Mouse (Mus musculus) thymus, adult 2 months (tissue): ENCODE measurements around the gene Anapc5. TPM values are rescaled to one million over a fixed set of nuclear protein-coding genes. Genes with fewer than 3 reads are reported as not detected.
A peak's percentile ranks its signal among the peaks of the same experiment; 100 is the strongest.

Experiments used
- DNase-seq: peaks from one replicate; pipeline ENCODE4 v3.0.0; 2021
- H3K27ac ChIP-seq: fragments of 200-500 bp; 2 replicates; pipeline ENCODE4 v1.5.1; 2012; ENCODE audit warnings: low read length, control low read depth; ENCODE audit not compliant: control insufficient read depth, insufficient read depth
- H3K27me3 ChIP-seq: fragments of 200-500 bp; 2 replicates; pipeline ENCODE4 v1.6.1; 2012; ENCODE audit warnings: mild to moderate bottlenecking, low read length, moderate library complexity, mixed read lengths; ENCODE audit not compliant: control insufficient read depth, insufficient read depth
- H3K36me3 ChIP-seq: fragments of 200-500 bp; 2 replicates; pipeline ENCODE4 v1.6.1; 2012; ENCODE audit warnings: mild to moderate bottlenecking, low read length, moderate library complexity; ENCODE audit not compliant: control insufficient read depth, insufficient read depth
- H3K4me1 ChIP-seq: fragments of 200-500 bp; replicated peaks from 2 replicates; pipeline ENCODE4 v1.6.1; 2012; ENCODE audit warnings: low read length; ENCODE audit not compliant: control insufficient read depth, insufficient read depth
- H3K4me3 ChIP-seq: fragments of 200-500 bp; 2 replicates; pipeline ENCODE4 v1.5.1; 2012; ENCODE audit warnings: mild to moderate bottlenecking, low read length, control low read depth, moderate library complexity; ENCODE audit not compliant: control insufficient read depth, insufficient read depth
- CTCF ChIP-seq: fragments of 200-500 bp; IDR thresholded peaks from 2 replicates; pipeline ENCODE4 v1.5.1; 2012; ENCODE audit warnings: mild to moderate bottlenecking, control low read depth, low read length, moderate library complexity, borderline replicate concordance; ENCODE audit not compliant: control insufficient read depth, poor library complexity, insufficient read depth; ENCODE audit errors: extremely low read depth
- POLR2A ChIP-seq: fragments of 200-500 bp; IDR thresholded peaks from 2 replicates; pipeline ENCODE4 v1.6.1; 2012; ENCODE audit warnings: mild to moderate bottlenecking, low read length, control low read depth, moderate library complexity; ENCODE audit not compliant: control insufficient read depth, poor library complexity, insufficient read depth; ENCODE audit errors: extremely low read depth
- WGBS: fragments of 180-500 bp; shearing (Covaris S2); methylation state at CpG from one replicate; pipeline ENCODE4 v1.1.7; 2018; 5-methylcytosine and 5-hydroxymethylcytosine counted together
- polyA plus RNA-seq: library from polyadenylated mRNA; depleted of rRNA; stranded (reverse); fragments of >200 nt; gene quantifications from 2 replicates; pipeline ENCODE4 v1.2.3, GENCODE M21; 2012

Gene Anapc5
- polyA plus RNA-seq, 1 experiment: 489 TPM

DNA sequence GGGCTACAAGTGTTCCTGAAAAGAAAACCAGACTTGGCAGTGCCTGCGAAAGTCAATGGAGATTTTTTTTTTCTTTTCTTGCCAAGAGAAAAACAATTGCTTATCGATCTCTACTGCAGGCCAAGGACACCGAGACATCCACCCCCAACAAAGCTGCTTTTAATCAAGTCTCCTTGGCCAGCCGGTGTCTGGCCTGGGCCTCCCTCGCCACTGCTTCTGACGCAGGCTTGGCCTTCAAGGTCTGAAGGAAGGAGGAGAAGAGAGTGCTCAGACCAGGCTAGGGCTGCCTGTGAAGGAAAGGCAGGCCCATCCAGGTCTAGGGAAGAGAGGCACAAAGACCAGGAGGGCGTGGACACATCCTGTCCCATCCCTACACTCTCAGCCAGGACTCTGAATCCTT, 50.8 kb downstream of the Anapc5 start:
- 72% methylated on average over 7 of the region's 7 CpGs for WGBS
- DNase-seq: no peak
- Histone ChIP-seq H3K4me1 (peaks cover 22% of the 10 kb centered on the region), H3K27ac (no peak overlapping the region), H3K27me3 (no peaks in the 10 kb centered on the region), H3K36me3 (no peaks in the 10 kb centered on the region), H3K4me3 (no peak overlapping the region)
- no peak for TF ChIP-seq POLR2A
- TF ChIP-seq CTCF: no peak

DNA sequence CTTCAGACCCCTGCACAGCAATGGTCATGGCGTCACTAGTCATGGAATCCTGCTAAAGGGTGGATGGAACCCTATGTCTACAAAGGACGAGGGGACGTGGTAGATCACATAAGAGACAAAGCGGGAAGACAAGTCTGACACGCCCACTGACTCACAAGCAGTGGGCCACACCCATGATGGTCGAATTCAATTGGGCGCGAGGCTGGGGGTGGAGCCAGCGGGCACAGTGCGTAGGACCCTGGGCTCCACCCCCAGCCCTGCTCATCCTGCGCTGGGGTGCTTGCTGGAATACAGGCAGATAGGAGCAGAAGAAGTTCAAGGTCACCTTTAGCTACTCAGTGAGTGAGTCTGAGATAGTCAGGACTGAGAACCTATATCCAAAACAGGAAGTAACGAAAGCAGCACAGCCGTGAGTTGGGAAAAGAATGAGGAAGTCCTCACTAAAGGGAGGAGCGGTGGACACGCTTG, 52.0 kb downstream of the Anapc5 start:
- WGBS: 88% methylated on average over 15 of the region's 15 CpGs
- DNase-seq: no peak
- Histone ChIP-seq H3K36me3 (no peaks in the 10 kb centered on the region), H3K4me3 (no peak overlapping the region), H3K27me3 (no peaks in the 10 kb centered on the region), H3K4me1 (peaks cover 20% of the 10 kb centered on the region), H3K27ac (no peak overlapping the region)
- no peak for TF ChIP-seq POLR2A
- TF ChIP-seq CTCF: no peak

DNA sequence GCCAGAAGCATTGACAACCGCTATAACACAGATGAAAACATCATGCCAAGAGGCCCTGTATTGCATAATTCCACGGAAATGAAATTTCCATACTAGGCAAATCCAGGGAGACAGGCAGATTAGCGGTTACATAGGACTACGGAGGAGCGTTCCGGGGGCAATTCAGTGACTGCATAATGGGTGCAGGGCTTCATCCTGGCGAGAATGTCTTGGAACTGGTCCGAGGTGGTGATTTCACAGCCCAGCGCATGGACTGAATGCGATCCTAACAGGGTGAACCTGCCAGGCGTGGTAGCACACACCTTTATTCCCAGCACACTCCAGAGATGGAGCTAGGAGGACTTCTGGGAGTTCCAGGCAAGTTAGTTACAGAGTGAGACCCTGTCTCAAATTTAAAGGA, 53.9 kb downstream of the Anapc5 start:
- no peak for DNase-seq
- Histone ChIP-seq H3K27ac (no peak overlapping the region), H3K4me3 (no peak overlapping the region), H3K36me3 (no peaks in the 10 kb centered on the region), H3K27me3 (no peaks in the 10 kb centered on the region), H3K4me1 (peaks cover 25% of the 10 kb centered on the region)
- TF ChIP-seq CTCF (no peak), POLR2A (no peak)
- 93% methylated on average over 11 of the region's 11 CpGs for WGBS

DNA sequence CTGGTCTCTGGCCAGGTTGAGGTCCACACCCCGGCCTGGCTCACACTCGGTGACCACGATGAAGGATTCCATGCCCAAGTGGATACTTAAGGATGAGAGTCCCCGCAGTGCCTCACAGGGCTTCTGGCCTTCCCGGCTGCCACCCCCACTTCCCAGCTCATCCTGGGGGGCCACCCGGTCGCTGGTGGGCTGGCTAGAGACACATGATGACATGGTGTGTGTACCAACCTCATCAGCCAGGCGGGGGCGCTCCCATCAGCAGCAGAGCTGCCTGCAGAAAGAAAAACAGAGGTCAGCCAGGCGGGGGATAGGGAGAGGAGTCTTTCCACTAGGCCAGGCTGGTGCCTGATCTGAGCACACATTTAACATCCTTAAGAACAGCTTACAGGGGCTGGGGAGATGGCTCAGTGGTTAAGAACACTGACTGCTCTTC, 57.1 kb downstream of the Anapc5 start:
- Histone ChIP-seq H3K4me3 (no peak overlapping the region), H3K27me3 (no peaks in the 10 kb centered on the region), H3K4me1 (0 out of 2 replicates have a peak, but pooled peaks cover 8% of the 10 kb centered on the region), H3K27ac (no peak overlapping the region), H3K36me3 (no peaks in the 10 kb centered on the region)
- TF ChIP-seq POLR2A: no peak
- 0 out of 2 replicates have a peak, but pooled peaks have one; percentile 17 for TF ChIP-seq CTCF
- whole genome bisulfite sequencing: 88% methylated on average over 10 of the region's 10 CpGs
- no peak for DNase-seq

DNA sequence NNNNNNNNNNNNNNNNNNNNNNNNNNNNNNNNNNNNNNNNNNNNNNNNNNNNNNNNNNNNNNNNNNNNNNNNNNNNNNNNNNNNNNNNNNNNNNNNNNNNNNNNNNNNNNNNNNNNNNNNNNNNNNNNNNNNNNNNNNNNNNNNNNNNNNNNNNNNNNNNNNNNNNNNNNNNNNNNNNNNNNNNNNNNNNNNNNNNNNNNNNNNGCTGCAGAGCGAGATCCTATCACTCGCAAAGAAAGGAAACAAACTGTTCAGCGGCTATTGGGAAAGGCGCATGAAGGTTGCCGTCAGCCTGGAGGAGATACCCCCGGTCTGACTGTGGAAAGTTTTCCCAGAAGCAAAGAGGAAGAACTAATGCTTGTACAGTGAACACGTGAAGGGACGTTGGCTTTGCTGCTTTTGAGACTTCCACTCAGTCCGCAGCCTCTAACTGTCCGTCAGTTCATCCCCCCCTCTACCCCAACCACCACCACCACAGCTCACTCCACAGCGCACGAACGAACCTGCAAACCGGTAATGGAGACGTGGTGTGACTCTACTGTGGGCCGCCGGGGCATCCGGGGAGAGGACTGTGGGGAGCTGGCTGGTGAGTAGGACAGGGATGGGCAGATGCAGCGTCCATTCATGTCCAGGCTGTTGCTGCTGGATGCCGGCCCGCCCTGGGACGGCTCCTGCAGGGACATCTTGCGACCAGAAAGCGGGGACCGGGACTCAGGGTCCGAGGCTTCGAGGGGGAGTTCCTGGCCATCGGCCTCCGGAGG, 57.7 kb downstream of the Anapc5 start:
- 85% methylated on average over 29 of the region's 29 CpGs for WGBS
- DNase-seq: no peak

DNA sequence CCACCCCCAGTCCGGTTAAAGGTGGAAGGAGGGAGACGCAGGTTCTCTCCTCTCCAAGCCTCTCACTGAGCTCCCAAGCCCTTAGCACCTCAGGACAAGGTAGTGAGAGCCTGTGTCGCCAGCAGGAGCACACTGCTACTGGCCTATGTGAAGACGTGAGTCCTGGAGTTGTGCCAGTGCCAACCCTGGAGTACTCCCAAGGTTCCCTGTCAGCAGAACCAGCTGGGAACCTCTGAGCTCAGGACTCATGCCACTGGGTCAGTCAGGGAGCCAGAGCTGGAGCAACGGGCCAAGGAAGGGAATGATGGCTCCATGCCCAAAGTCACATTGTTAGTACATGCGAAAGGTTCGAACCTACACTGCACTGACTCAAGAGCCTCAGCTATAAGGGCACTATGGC, 64.5 kb downstream of the Anapc5 start:
- Histone ChIP-seq H3K4me1 (peaks cover 6% of the 10 kb centered on the region; the same call in 1 of the 2 replicates), H3K27me3 (no peaks in the 10 kb centered on the region), H3K27ac (no peak overlapping the region), H3K36me3 (no peaks in the 10 kb centered on the region), H3K4me3 (no peak overlapping the region)
- TF ChIP-seq CTCF (no peak), POLR2A (no peak)
- WGBS: 95% methylated on average over 7 of the region's 7 CpGs
- DNase-seq: no peak

More for the DNA sequence above, 57.7 kb downstream of the Anapc5 start:
- no peaks in the 10 kb centered on the region for H3K36me3 ChIP-seq
- TF ChIP-seq CTCF (no peak), POLR2A (no peak)
- H3K4me1 ChIP-seq: 0 out of 2 replicates have a peak, but pooled peaks cover 5% of the 10 kb centered on the region
- no peaks in the 10 kb centered on the region for H3K27me3 ChIP-seq
- H3K27ac ChIP-seq: no peak overlapping the region
- H3K4me3 ChIP-seq: no peak overlapping the region
